In genomic region chr17:34860514-34860913, GRCm38 (mm10) we compare ENCODE assay signal across 26 mouse cellular contexts. TPM values are rescaled to one million over a fixed set of nuclear protein-coding genes. Genes with fewer than 3 reads are reported as not detected.
DNase-seq lines count a peak whose midpoint lies in the region; ATAC-seq and TF ChIP-seq lines count a peak whose summit lies in the region.
"Had no signal": no experiment of that assay in that cellular context is flagged by ENCODE, and none has a peak within 500 bp of the region (broad histone marks: within the 10 kb centered on the region; RNA-seq: fewer than 3 reads in every experiment).

No protein-coding gene starts in this region.

- no peak overlapping the region for H3K9ac ChIP-seq in midbrain, embryonic 11.5 days (ENCODE audit: low read length)
- H3K9ac ChIP-seq in midbrain, embryonic 13.5 days (replicated peaks): no peak overlapping the region
- H3K9ac ChIP-seq in liver, embryonic 16.5 days (ENCODE audit: low read depth, low read length): no peak overlapping the region
- no peak overlapping the region for H3K9ac ChIP-seq in lung, postnatal 0 days (replicated peaks; ENCODE audit: low read depth)
- H3K9ac ChIP-seq: embryonic facial prominence, embryonic 12.5 days; heart, embryonic 15.5 days had no signal

- 91% methylated on average over 9 of the region's 9 CpGs for WGBS in midbrain, embryonic 11.5 days
- WGBS in midbrain, embryonic 13.5 days: 86% methylated on average over 9 of the region's 9 CpGs
- WGBS in liver, embryonic 16.5 days (ENCODE audit: insufficient replicate concordance): 67% methylated on average over 9 of the region's 9 CpGs
- 78% methylated on average over 9 of the region's 9 CpGs for WGBS in lung, postnatal 0 days

- no peaks in the 10 kb centered on the region for H3K4me1 ChIP-seq in midbrain, embryonic 11.5 days (ENCODE audit: control insufficient read depth, insufficient read depth, low read length)
- H3K4me1 ChIP-seq in midbrain, embryonic 13.5 days (replicated peaks): no peaks in the 10 kb centered on the region
- H3K4me1 ChIP-seq in liver, embryonic 16.5 days (ENCODE audit: control insufficient read depth, low read depth, low read length): peaks cover 4% of the 10 kb centered on the region; the same call in 1 of the 2 replicates
- H3K4me1 ChIP-seq in lung, postnatal 0 days (ENCODE audit: insufficient read depth, low read depth, low read length): no peaks in the 10 kb centered on the region
- H3K4me1 ChIP-seq: embryonic facial prominence, embryonic 12.5 days; heart, embryonic 15.5 days; hindbrain, embryonic 10.5 days had no signal

- DNase-seq in heart, adult 11 months: peak; percentile 83
- DNase-seq in heart, postnatal 25 days (ENCODE audit: low spot score): no peak
- DNase-seq in midbrain, embryonic 11.5 days (ENCODE audit: low spot score, missing footprints): peak; percentile 39
- DNase-seq in layer of hippocampus, postnatal 10 days (ENCODE audit: low spot score in 2 of 2): no peak
- no peak for DNase-seq in lung, postnatal 0 days (ENCODE audit: low spot score)
- no peak for DNase-seq in retina, postnatal 1 day
- DNase-seq: adrenal gland, postnatal 14 days; B cell, adult 2 months; cerebellum, adult 11-12 months; cerebellum, adult 9-10 months; cerebellum, postnatal 25 days; gastrocnemius, postnatal 10 days; heart, adult 2 months; heart, postnatal 14 days had no signal

- no peaks in the 10 kb centered on the region for H3K9me3 ChIP-seq in midbrain, embryonic 11.5 days (ENCODE audit: control insufficient read depth, low read length)
- H3K9me3 ChIP-seq in midbrain, embryonic 13.5 days: no peaks in the 10 kb centered on the region
- H3K9me3 ChIP-seq in liver, embryonic 16.5 days (replicated peaks; ENCODE audit: control insufficient read depth, low read length): no peaks in the 10 kb centered on the region
- H3K9me3 ChIP-seq in lung, postnatal 0 days (ENCODE audit: low read length): no peaks in the 10 kb centered on the region
- H3K9me3 ChIP-seq: embryonic facial prominence, embryonic 12.5 days; G1E; heart, embryonic 15.5 days; hindbrain, embryonic 10.5 days had no signal

- no peak overlapping the region for H3K4me2 ChIP-seq in midbrain, embryonic 11.5 days
- H3K4me2 ChIP-seq in midbrain, embryonic 13.5 days (replicated peaks): no peak overlapping the region
- peak overlapping the region; percentile 43 for H3K4me2 ChIP-seq in liver, embryonic 16.5 days (ENCODE audit: low read depth, low read length)
- H3K4me2 ChIP-seq in lung, postnatal 0 days (replicated peaks; ENCODE audit: low read depth, low read length): no peak overlapping the region
- H3K4me2 ChIP-seq: embryonic facial prominence, embryonic 12.5 days; heart, embryonic 11.5 days; heart, embryonic 15.5 days had no signal

- no peak overlapping the region for H3K27ac ChIP-seq in midbrain, embryonic 11.5 days (ENCODE audit: low read depth, low read length)
- H3K27ac ChIP-seq in midbrain, embryonic 13.5 days: no peak overlapping the region
- H3K27ac ChIP-seq in liver, embryonic 16.5 days (ENCODE audit: low read length): no peak overlapping the region
- H3K27ac ChIP-seq in lung, postnatal 0 days (ENCODE audit: low read length): no peak overlapping the region
- H3K27ac ChIP-seq: embryonic facial prominence, embryonic 12.5 days; heart, adult 2 months; heart, embryonic 15.5 days; hindbrain, embryonic 10.5 days had no signal

- no peak for TF ChIP-seq EP300 in lung, postnatal 0 days (IDR thresholded peaks at IDR 0.05)

- no peaks in the 10 kb centered on the region for H3K36me3 ChIP-seq in midbrain, embryonic 11.5 days (ENCODE audit: control insufficient read depth, insufficient read depth, low read length)
- peaks cover 25% of the 10 kb centered on the region for H3K36me3 ChIP-seq in midbrain, embryonic 13.5 days
- H3K36me3 ChIP-seq in liver, embryonic 16.5 days (ENCODE audit: control insufficient read depth, insufficient read depth): peaks cover 15% of the 10 kb centered on the region
- H3K36me3 ChIP-seq in lung, postnatal 0 days (ENCODE audit: insufficient read depth, low read length): no peaks in the 10 kb centered on the region
- H3K36me3 ChIP-seq: heart, embryonic 15.5 days had no signal

- no peaks in the 10 kb centered on the region for H3K27me3 ChIP-seq in midbrain, embryonic 11.5 days (ENCODE audit: control insufficient read depth, insufficient read depth, low read length)
- no peaks in the 10 kb centered on the region for H3K27me3 ChIP-seq in midbrain, embryonic 13.5 days
- H3K27me3 ChIP-seq in liver, embryonic 16.5 days (ENCODE audit: control insufficient read depth, insufficient read depth, low read depth, low read length): no peaks in the 10 kb centered on the region
- no peaks in the 10 kb centered on the region for H3K27me3 ChIP-seq in lung, postnatal 0 days (replicated peaks; ENCODE audit: insufficient read depth, low read length)
- H3K27me3 ChIP-seq: embryonic facial prominence, embryonic 12.5 days had no signal

- intact Hi-C loops in heart, postnatal 25 days (cut with DNase I): no loop called here

- no peak for TF ChIP-seq CTCF in lung, postnatal 0 days (IDR thresholded peaks at IDR 0.05)

- H3K4me3 ChIP-seq in midbrain, embryonic 11.5 days (ENCODE audit: low read depth, low read length): no peak overlapping the region
- no peak overlapping the region for H3K4me3 ChIP-seq in midbrain, embryonic 13.5 days (replicated peaks)
- H3K4me3 ChIP-seq in liver, embryonic 16.5 days (ENCODE audit: low read depth, low read length): peak overlapping the region; percentile 54; the same call in 1 of the 2 replicates
- no peak overlapping the region for H3K4me3 ChIP-seq in lung, postnatal 0 days (ENCODE audit: low read depth, low read length)
- H3K4me3 ChIP-seq: embryonic facial prominence, embryonic 12.5 days; heart, adult 2 months; heart, embryonic 15.5 days; hindbrain, embryonic 10.5 days had no signal

- no peak for ATAC-seq in midbrain, embryonic 11.5 days (ENCODE audit: low FRiP score)
- ATAC-seq in midbrain, embryonic 13.5 days: no peak
- ATAC-seq in liver, embryonic 16.5 days (ENCODE audit: low read depth): no peak
- ATAC-seq in lung, postnatal 0 days: no peak
- ATAC-seq: CD4-positive, CD25-positive, alpha-beta regulatory T cell, adult 4 months; forebrain, embryonic 16.5 days had no signal

RNA-seq across cellular contexts. Expression of gene Cfb, which starts 1.8 kb away (rescaled TPM):
- total RNA-seq in heart, postnatal 25 days (2021): 1 to 10 TPM; 2.8 to 6.0 TPM
- polyA plus RNA-seq in midbrain, embryonic 11.5 days (2014; fragmentation: Nextera tagmentation; extraction: Ambion mirVana): 1.6 and 1.9 TPM in 2 replicates
- 1.7 and 2.2 TPM in 2 replicates for polyA plus RNA-seq in midbrain, embryonic 13.5 days (2015; fragmentation: Nextera tagmentation; extraction: Ambion mirVana)
- 384 and 472 TPM in 2 replicates for polyA plus RNA-seq in liver, embryonic 16.5 days (2015; fragmentation: Nextera tagmentation; extraction: Ambion mirVana)
- total RNA-seq in layer of hippocampus, postnatal 10 days (2021): not detected
- 8.1 and 10.6 TPM in 2 replicates for polyA plus RNA-seq in lung, postnatal 0 days (2015; fragmentation: Nextera tagmentation; extraction: Ambion mirVana)
- total RNA-seq: G1E had no signal
- polyA plus RNA-seq: G1E had no signal

RNA-seq across cellular contexts. Expression of gene Nelfe, which starts 10.3 kb away (rescaled TPM):
- total RNA-seq in heart, postnatal 25 days (2021): 10 to 100 TPM; 15.5 to 16.7 TPM
- polyA plus RNA-seq in midbrain, embryonic 11.5 days (2014; fragmentation: Nextera tagmentation; extraction: Ambion mirVana): 117 and 125 TPM in 2 replicates
- 95.0 and 100 TPM in 2 replicates for polyA plus RNA-seq in midbrain, embryonic 13.5 days (2015; fragmentation: Nextera tagmentation; extraction: Ambion mirVana)
- 41.4 and 42.3 TPM in 2 replicates for polyA plus RNA-seq in liver, embryonic 16.5 days (2015; fragmentation: Nextera tagmentation; extraction: Ambion mirVana)
- total RNA-seq in layer of hippocampus, postnatal 10 days (2021): 10 to 100 TPM; 30.2 to 38.5 TPM
- 45.0 and 49.0 TPM in 2 replicates for polyA plus RNA-seq in lung, postnatal 0 days (2015; fragmentation: Nextera tagmentation; extraction: Ambion mirVana)

RNA-seq across cellular contexts. Expression of gene Skiv2l, which starts 10.5 kb away (rescaled TPM):
- 10 to 100 TPM; 18.4 to 22.6 TPM for total RNA-seq in heart, postnatal 25 days (2021)
- polyA plus RNA-seq in midbrain, embryonic 11.5 days (2014; fragmentation: Nextera tagmentation; extraction: Ambion mirVana): 30.7 and 36.2 TPM in 2 replicates
- polyA plus RNA-seq in midbrain, embryonic 13.5 days (2015; fragmentation: Nextera tagmentation; extraction: Ambion mirVana): 59.3 and 61.3 TPM in 2 replicates
- polyA plus RNA-seq in liver, embryonic 16.5 days (2015; fragmentation: Nextera tagmentation; extraction: Ambion mirVana): 24.8 and 27.3 TPM in 2 replicates
- 10 to 100 TPM; 71.4 to 74.8 TPM for total RNA-seq in layer of hippocampus, postnatal 10 days (2021)
- 30.6 and 32.1 TPM in 2 replicates for polyA plus RNA-seq in lung, postnatal 0 days (2015; fragmentation: Nextera tagmentation; extraction: Ambion mirVana)

RNA-seq across cellular contexts. Expression of gene Zbtb12, which starts 18.8 kb away (rescaled TPM):
- total RNA-seq in heart, postnatal 25 days (2021): 1 to 10 TPM; 6.4 to 7.4 TPM
- 2.5 and 2.9 TPM in 2 replicates for polyA plus RNA-seq in midbrain, embryonic 11.5 days (2014; fragmentation: Nextera tagmentation; extraction: Ambion mirVana)
- polyA plus RNA-seq in midbrain, embryonic 13.5 days (2015; fragmentation: Nextera tagmentation; extraction: Ambion mirVana): 13.2 and 16.3 TPM in 2 replicates
- 0.26 and 0.37 TPM in 2 replicates for polyA plus RNA-seq in liver, embryonic 16.5 days (2015; fragmentation: Nextera tagmentation; extraction: Ambion mirVana)
- 10 to 100 TPM in 1 of 2 experiments, 1 to 10 TPM in 1; 9.8 to 10.0 TPM for total RNA-seq in layer of hippocampus, postnatal 10 days (2021)
- 0.89 and 0.99 TPM in 2 replicates for polyA plus RNA-seq in lung, postnatal 0 days (2015; fragmentation: Nextera tagmentation; extraction: Ambion mirVana)
- polyA plus RNA-seq: CD4-positive, CD25-positive, alpha-beta regulatory T cell, adult 4 months had no signal

RNA-seq across cellular contexts. Expression of gene Gm20547, which starts 21.3 kb away (rescaled TPM):
- total RNA-seq in heart, postnatal 25 days (2021): under 1 TPM in 1 of 2 experiments, not detected in 1; 0.08 TPM
- 0.05 and 0.15 TPM in 2 replicates for polyA plus RNA-seq in midbrain, embryonic 11.5 days (2014; fragmentation: Nextera tagmentation; extraction: Ambion mirVana)
- 0.08 TPM in 1 of 2 replicates, not detected in the other for polyA plus RNA-seq in midbrain, embryonic 13.5 days (2015; fragmentation: Nextera tagmentation; extraction: Ambion mirVana)
- polyA plus RNA-seq in liver, embryonic 16.5 days (2015; fragmentation: Nextera tagmentation; extraction: Ambion mirVana): not detected in 2 replicates
- under 1 TPM in 1 of 2 experiments, not detected in 1; 0.20 TPM for total RNA-seq in layer of hippocampus, postnatal 10 days (2021)
- polyA plus RNA-seq in lung, postnatal 0 days (2015; fragmentation: Nextera tagmentation; extraction: Ambion mirVana): not detected in 2 replicates
- total RNA-seq: adrenal gland, postnatal 14 days; G1E; gastrocnemius, postnatal 10 days; gastrocnemius, postnatal 4 days; heart, adult 2 months; heart, postnatal 14 days had no signal
- polyA plus RNA-seq: CD4-positive, CD25-positive, alpha-beta regulatory T cell, adult 4 months; forebrain, embryonic 11.5 days; forebrain, embryonic 16.5 days; frontal cortex, adult 2 months; G1E; heart, adult 2 months; heart, embryonic 11.5 days; heart, embryonic 15.5 days; hindbrain, embryonic 10.5 days had no signal

Comparison
In these comparisons a context has a peak if more than half of its experiments do, and no peak if none do; other contexts are left out.
1. DNase-seq: peak in heart, adult 11 months (single experiment) and midbrain, embryonic 11.5 days (single experiment); none in heart, postnatal 25 days (single experiment), layer of hippocampus, postnatal 10 days (0 of 2), lung, postnatal 0 days (single experiment) and retina, postnatal 1 day (single experiment).
2. RNA of gene Cfb, which starts 1.8 kb away (polyA plus RNA-seq): 384 to 472 TPM in liver, embryonic 16.5 days; 8.1 to 10.6 TPM in lung, postnatal 0 days, 1.7 to 2.2 TPM in midbrain, embryonic 13.5 days and 1.6 to 1.9 TPM in midbrain, embryonic 11.5 days; every median in the first group is over 10 times any median in the second.